In the genomic region with DNA sequence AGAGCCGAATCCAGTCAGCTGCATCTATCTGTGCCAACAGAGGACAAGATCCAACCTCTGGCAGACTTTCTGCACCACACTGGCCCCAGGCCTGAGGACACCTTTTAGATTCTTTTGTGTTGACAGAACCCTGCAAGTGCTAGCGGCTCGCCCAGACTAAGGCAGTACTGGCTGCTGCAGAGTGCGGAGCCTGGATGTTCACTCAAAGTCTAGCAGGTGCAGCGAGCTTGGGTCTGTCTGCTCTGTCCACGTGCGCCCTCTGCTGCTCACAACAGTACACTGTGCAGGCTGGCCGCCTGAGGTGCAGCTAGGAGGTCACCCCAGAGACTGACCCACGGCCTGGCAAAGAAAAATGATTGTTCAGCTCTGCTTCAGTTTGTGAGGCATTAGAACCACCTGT, we compare ENCODE assay signal across 8 mouse cellular contexts. TPM values are rescaled to one million over a fixed set of nuclear protein-coding genes. Genes with fewer than 3 reads are reported as not detected.
DNase-seq lines count a peak whose midpoint lies in the region; ATAC-seq lines count a peak whose summit lies in the region.

No protein-coding gene starts in this region.

- no peak overlapping the region for H3K4me2 ChIP-seq in intestine, embryonic 15.5 days (replicated peaks)
- peak overlapping the region; percentile 19 for H3K4me2 ChIP-seq in midbrain, embryonic 14.5 days (ENCODE audit: low read length)

- H3K9ac ChIP-seq in intestine, embryonic 15.5 days: no peak overlapping the region
- H3K9ac ChIP-seq in midbrain, embryonic 14.5 days (replicated peaks; ENCODE audit: low read length): no peak overlapping the region

- 10% methylated on average over 9 of the region's 9 CpGs for WGBS in intestine, embryonic 15.5 days
- WGBS in limb, embryonic 10.5 days: 14% methylated on average over 9 of the region's 9 CpGs
- WGBS in midbrain, embryonic 14.5 days: 9% methylated on average over 9 of the region's 9 CpGs

- H3K9me3 ChIP-seq in intestine, embryonic 15.5 days: no peaks in the 10 kb centered on the region
- no peaks in the 10 kb centered on the region for H3K9me3 ChIP-seq in limb, embryonic 10.5 days (replicated peaks)
- no peaks in the 10 kb centered on the region for H3K9me3 ChIP-seq in midbrain, embryonic 14.5 days (ENCODE audit: control insufficient read depth, low read length)

- ATAC-seq in intestine, embryonic 15.5 days: peak; percentile 63
- ATAC-seq in midbrain, embryonic 14.5 days (ENCODE audit: low FRiP score, low TSS enrichment): peak; percentile 49; the same call in 1 of the 2 replicates

- H3K4me3 ChIP-seq in intestine, embryonic 15.5 days (replicated peaks): no peak overlapping the region
- H3K4me3 ChIP-seq in limb, embryonic 10.5 days: no peak overlapping the region
- H3K4me3 ChIP-seq in midbrain, embryonic 14.5 days (replicated peaks; ENCODE audit: low read depth, low read length): no peak overlapping the region

- no peak overlapping the region for H3K27ac ChIP-seq in intestine, embryonic 15.5 days
- no peak overlapping the region for H3K27ac ChIP-seq in limb, embryonic 10.5 days
- no peak overlapping the region for H3K27ac ChIP-seq in midbrain, embryonic 14.5 days (replicated peaks; ENCODE audit: low read depth, low read length)

- peaks cover 12% of the 10 kb centered on the region; the same call in 1 of the 2 replicates for H3K4me1 ChIP-seq in intestine, embryonic 15.5 days (replicated peaks)
- peaks cover 19% of the 10 kb centered on the region for H3K4me1 ChIP-seq in limb, embryonic 10.5 days
- H3K4me1 ChIP-seq in midbrain, embryonic 14.5 days (ENCODE audit: control insufficient read depth, insufficient read depth, low read length): peaks cover 20% of the 10 kb centered on the region

- H3K27me3 ChIP-seq in intestine, embryonic 15.5 days (replicated peaks): peaks cover 40% of the 10 kb centered on the region
- H3K27me3 ChIP-seq in limb, embryonic 10.5 days (ENCODE audit: low read depth, poor library complexity, severe bottlenecking): peaks cover 73% of the 10 kb centered on the region
- H3K27me3 ChIP-seq in midbrain, embryonic 14.5 days (ENCODE audit: control insufficient read depth, insufficient read depth, low read length): peaks cover 6% of the 10 kb centered on the region; the same call in 1 of the 2 replicates

- DNase-seq in layer of hippocampus, adult 11-12 months (ENCODE audit: low spot score): peak; percentile 84
- no peak for DNase-seq in layer of hippocampus, adult 9-10 months (ENCODE audit: low spot score)
- peak; percentile 71 to 78 for DNase-seq in cerebellum, postnatal 4 days (ENCODE audit: low spot score in 2 of 2)
- peak; percentile 51 to 75 for DNase-seq in gastrocnemius, adult 8-10 months (ENCODE audit: low spot score in 2 of 2)
- DNase-seq in limb, embryonic 10.5 days (ENCODE audit: low spot score): peak; percentile 81
- peak; percentile 93 for DNase-seq in midbrain, embryonic 14.5 days
- peak; percentile 77 for DNase-seq in spleen, adult 12 weeks (ENCODE audit: low spot score)

- no peaks in the 10 kb centered on the region for H3K36me3 ChIP-seq in intestine, embryonic 15.5 days
- H3K36me3 ChIP-seq in limb, embryonic 10.5 days: no peaks in the 10 kb centered on the region
- no peaks in the 10 kb centered on the region for H3K36me3 ChIP-seq in midbrain, embryonic 14.5 days (ENCODE audit: control insufficient read depth, insufficient read depth, low read length)

RNA-seq across cellular contexts. Expression of gene Dusp8, which starts 2.1 kb away (rescaled TPM):
- 10 to 100 TPM; 20.5 to 33.4 (median 27.6) TPM for total RNA-seq in gastrocnemius, adult 8-10 months (2022)
- polyA plus RNA-seq in intestine, embryonic 15.5 days (2015; fragmentation: Nextera tagmentation; extraction: Ambion mirVana): 6.6 TPM in 2 replicates
- polyA plus RNA-seq in limb, embryonic 10.5 days (2016; fragmentation: Nextera tagmentation; extraction: Ambion mirVana): 0.26 and 0.34 TPM in 2 replicates
- 112 and 126 TPM in 2 replicates for polyA plus RNA-seq in midbrain, embryonic 14.5 days (2014; fragmentation: Nextera tagmentation; extraction: Ambion mirVana)

RNA-seq across cellular contexts. Expression of gene Gm45618, which starts 22.8 kb away (rescaled TPM):
- total RNA-seq in gastrocnemius, adult 8-10 months (2022): not detected
- not detected in 2 replicates for polyA plus RNA-seq in intestine, embryonic 15.5 days (2015; fragmentation: Nextera tagmentation; extraction: Ambion mirVana)
- not detected in 2 replicates for polyA plus RNA-seq in limb, embryonic 10.5 days (2016; fragmentation: Nextera tagmentation; extraction: Ambion mirVana)
- 0.34 TPM in 1 of 2 replicates, not detected in the other for polyA plus RNA-seq in midbrain, embryonic 14.5 days (2014; fragmentation: Nextera tagmentation; extraction: Ambion mirVana)

RNA-seq across cellular contexts. Expression of gene Mob2, which starts 36.9 kb away (rescaled TPM):
- 10 to 100 TPM; 53.3 to 58.5 (median 55.9) TPM for total RNA-seq in gastrocnemius, adult 8-10 months (2022)
- 57.8 and 61.8 TPM in 2 replicates for polyA plus RNA-seq in intestine, embryonic 15.5 days (2015; fragmentation: Nextera tagmentation; extraction: Ambion mirVana)
- 67.8 and 74.4 TPM in 2 replicates for polyA plus RNA-seq in limb, embryonic 10.5 days (2016; fragmentation: Nextera tagmentation; extraction: Ambion mirVana)
- 53.5 and 57.2 TPM in 2 replicates for polyA plus RNA-seq in midbrain, embryonic 14.5 days (2014; fragmentation: Nextera tagmentation; extraction: Ambion mirVana)

RNA-seq across cellular contexts. Expression of gene Gm39115, which starts 38.1 kb away (rescaled TPM):
- not detected for total RNA-seq in gastrocnemius, adult 8-10 months (2022)
- not detected in 2 replicates for polyA plus RNA-seq in intestine, embryonic 15.5 days (2015; fragmentation: Nextera tagmentation; extraction: Ambion mirVana)
- not detected in 2 replicates for polyA plus RNA-seq in limb, embryonic 10.5 days (2016; fragmentation: Nextera tagmentation; extraction: Ambion mirVana)
- polyA plus RNA-seq in midbrain, embryonic 14.5 days (2014; fragmentation: Nextera tagmentation; extraction: Ambion mirVana): not detected in 2 replicates

RNA-seq across cellular contexts. Expression of gene Gm45337, which starts 46.6 kb away (rescaled TPM):
- total RNA-seq in gastrocnemius, adult 8-10 months (2022): not detected
- not detected in 2 replicates for polyA plus RNA-seq in intestine, embryonic 15.5 days (2015; fragmentation: Nextera tagmentation; extraction: Ambion mirVana)
- not detected in 2 replicates for polyA plus RNA-seq in limb, embryonic 10.5 days (2016; fragmentation: Nextera tagmentation; extraction: Ambion mirVana)
- polyA plus RNA-seq in midbrain, embryonic 14.5 days (2014; fragmentation: Nextera tagmentation; extraction: Ambion mirVana): not detected in 2 replicates

Comparison
In these comparisons a context has a peak if more than half of its experiments do, and no peak if none do; other contexts are left out.
1. RNA of gene Dusp8, which starts 2.1 kb away (polyA plus RNA-seq): 112 to 126 TPM in midbrain, embryonic 14.5 days; 6.6 TPM in intestine, embryonic 15.5 days and 0.26 to 0.34 TPM in limb, embryonic 10.5 days; every median in the first group is over 10 times any median in the second.